Mouse (Mus musculus): ENCODE data around the gene Susd6. TPM values are rescaled to one million over a fixed set of nuclear protein-coding genes. Genes with fewer than 3 reads are reported as not detected.

The Susd6 gene
- total RNA-seq, 4 experiments from 2014 or later: 58.0 to 74.0 (median 70.3) TPM

DNA sequence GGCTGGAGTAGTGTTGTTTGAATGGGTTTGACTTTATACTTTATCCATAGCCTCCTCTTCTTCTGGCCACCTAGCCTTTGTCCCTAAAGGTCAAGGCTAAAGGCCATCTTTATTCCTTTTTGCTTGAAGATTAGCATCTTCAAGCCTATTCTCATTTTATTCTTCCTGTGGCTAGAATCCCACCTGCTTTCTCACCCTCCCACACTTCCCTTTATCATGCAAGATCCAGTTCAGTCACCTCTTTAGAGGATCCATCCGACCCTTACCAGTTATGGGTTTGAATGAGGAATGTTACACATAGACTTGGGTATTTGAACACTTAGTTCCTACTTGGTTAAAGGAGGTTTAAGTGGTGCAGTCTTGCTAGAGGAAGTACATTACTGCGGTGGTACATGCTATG is 48.5 kb downstream of the Susd6 start:
- DNase-seq: no peak

GRCm38 (mm10) chr12:80839631-80840030 is 49.3 kb downstream of the Susd6 start:
- DNase-seq: no peak

DNA sequence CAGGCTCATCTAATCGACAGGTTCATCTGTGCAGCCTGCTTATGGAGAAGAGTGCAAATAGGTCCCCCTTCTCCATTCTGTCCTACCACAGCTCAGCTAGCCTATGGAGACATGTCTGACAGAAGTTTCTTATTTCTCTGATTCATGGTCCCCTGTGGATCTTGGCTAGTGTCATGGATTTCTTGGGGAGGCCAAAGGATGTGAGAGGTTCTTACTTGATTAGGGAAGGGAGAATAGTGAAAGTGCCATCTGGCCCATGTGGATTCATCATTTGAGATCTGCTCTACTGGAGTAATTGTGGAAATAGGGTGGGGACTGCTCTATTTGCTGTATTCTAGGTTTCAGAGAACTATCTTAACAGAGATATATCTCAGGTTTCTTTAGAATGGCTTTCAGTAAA is 51.3 kb downstream of the Susd6 start:
- DNase-seq: no peak

- no peak for DNase-seq
Observed at GRCm38 (mm10) chr12:80842609-80843008, 52.3 kb downstream of the Susd6 start.

GRCm38 (mm10) chr12:80843236-80843635 is 52.9 kb downstream of the Susd6 start:
- peak; percentile 51 for DNase-seq

GRCm38 (mm10) chr12:80843651-80844444 is 53.5 kb downstream of the Susd6 start:
- DNase-seq: peak; percentile 24

GRCm38 (mm10) chr12:80845901-80846300 is 55.6 kb downstream of the Susd6 start:
- no peak for DNase-seq

- DNase-seq: no peak
Observed at GRCm38 (mm10) chr12:80846861-80847268, 56.6 kb downstream of the Susd6 start.

DNA sequence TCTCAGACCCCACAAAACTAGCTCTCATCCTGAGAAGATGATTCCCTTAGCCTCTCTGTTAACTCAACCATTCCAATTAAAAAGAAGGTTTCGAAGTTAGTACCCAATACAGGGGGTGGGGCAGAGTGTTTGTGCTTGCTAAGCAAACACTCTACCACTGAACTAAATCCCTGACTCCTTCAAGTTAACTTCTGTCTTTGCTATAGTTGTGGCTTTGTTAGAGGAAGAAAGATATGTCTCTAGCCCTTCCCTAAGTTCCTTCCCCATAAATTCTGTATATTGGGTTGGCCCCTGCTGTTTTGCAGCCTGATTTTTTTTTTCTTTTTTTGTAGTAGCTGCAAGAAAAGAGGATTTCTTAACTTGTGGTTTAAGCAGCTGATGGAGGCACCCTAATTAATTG is 61.7 kb downstream of the Susd6 start:
- DNase-seq: no peak

DNA sequence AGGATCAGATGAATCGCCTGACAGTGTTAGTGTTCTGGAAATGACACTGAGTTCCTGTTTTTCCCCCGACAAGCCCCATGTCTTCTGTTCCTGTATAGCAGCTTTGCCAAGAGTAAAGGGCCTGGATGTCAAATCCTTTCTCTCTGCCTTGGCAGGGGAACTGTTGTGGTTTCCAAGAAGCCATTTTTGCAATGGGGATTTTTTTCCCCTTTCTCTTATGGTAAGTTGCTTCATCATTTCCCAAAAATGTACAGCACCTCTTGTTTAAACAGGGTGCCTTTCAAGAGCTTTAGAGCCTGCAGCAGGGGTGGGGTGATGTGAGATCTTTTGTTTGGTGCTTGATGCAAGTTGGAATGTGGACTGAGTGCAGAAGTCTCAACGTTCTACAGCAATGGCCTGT is 63.4 kb downstream of the Susd6 start:
- no peak for DNase-seq

DNA sequence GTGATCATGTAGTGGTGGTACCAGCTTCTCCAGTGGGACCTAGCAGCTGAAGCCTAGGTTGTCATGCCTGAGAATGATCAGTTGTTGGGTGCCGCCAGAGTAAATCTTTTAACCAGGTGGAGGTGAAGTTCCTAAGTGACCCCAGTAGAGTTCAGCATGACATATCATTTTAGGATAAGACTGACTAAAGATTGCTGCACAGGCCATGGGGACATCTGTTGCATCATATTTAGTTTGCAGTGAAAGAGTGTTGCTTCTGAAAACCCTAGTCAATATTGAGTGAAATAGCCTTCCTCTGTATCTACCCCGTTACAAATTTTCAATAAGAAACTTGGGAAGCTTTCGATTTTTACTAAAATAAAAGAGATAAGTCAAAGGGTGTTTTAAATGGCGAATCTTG is 64.4 kb downstream of the Susd6 start:
- no peak for DNase-seq

- no peak for DNase-seq
Observed at GRCm38 (mm10) chr12:80855100-80855499, 64.8 kb downstream of the Susd6 start.

- DNase-seq: no peak
Observed at GRCm38 (mm10) chr12:80855581-80855980, 65.3 kb downstream of the Susd6 start.

DNA sequence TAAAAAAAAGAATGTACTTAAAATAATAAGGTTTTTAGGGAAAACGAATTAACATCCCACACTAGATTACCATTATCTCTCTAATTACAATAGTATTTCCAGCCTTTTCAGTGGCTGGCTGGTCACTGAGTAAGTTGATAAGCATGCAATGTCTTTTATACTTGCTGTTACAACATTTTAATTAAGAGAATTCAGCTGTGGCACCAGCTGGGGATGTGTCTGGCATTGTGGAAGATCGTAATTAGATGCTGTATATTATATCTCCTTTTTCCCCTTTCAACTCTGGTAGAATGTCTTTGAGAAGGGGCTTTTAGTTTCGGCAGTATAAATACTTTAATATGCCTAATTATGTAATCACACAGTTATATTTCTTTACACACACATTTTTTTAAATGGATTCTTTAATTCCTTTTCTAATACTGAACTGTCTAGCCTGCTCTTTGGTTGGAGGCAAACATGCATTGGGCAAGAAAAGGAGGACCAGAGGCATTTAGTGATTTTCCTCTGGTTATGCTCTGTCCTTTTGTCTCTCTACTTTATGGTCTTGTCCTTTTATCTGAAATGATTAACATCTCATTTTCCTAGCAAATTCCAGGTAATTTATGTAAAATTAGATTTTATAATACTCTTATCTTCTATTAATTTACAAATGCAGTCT is 67.5 kb downstream of the Susd6 start:
- no peak for DNase-seq

- DNase-seq: no peak
Observed at GRCm38 (mm10) chr12:80858307-80858706, 68.0 kb downstream of the Susd6 start.

DNA sequence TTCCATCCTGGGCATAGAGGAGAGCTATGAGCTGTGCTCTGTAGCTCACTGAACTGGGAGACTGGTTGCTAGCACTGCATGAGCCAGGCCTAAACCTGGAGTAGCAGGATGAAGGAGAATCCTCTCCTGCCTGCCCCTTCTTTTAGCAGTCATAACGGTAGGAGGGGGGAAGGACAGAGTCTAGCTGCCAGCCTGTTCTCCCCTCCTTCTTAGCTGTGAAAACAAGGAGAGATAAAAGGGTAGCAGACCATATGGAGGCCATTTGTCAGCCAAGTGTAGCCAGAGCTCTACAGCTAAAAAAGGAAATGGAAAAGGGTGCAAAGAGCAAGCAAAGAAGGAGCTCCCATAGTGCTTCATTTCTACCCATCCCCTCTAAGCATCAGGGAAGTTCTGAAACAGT is 71.6 kb downstream of the Susd6 start:
- no peak for DNase-seq

DNA sequence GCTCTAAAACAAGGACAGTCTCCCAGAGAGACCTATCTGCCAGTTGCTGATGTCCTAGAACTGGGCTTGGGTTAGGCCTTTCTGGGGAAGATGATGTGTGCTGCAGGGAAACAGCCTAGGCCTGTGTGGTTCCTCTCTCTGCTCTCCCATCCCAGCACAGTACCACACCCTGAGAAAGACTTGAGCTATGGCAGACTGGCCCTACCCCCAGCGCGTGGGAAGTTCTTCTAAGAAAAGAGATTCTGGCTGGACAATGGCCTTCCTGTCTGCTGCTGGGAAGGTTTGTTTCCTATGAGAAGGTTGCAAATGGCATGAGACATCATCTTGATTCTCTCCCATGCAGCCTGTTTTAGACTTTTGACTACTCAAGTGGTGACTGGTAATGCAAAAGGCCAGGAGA is 73.1 kb downstream of the Susd6 start:
- DNase-seq: no peak

GRCm38 (mm10) chr12:80865175-80865574 is 74.9 kb downstream of the Susd6 start:
- no peak for DNase-seq

DNA sequence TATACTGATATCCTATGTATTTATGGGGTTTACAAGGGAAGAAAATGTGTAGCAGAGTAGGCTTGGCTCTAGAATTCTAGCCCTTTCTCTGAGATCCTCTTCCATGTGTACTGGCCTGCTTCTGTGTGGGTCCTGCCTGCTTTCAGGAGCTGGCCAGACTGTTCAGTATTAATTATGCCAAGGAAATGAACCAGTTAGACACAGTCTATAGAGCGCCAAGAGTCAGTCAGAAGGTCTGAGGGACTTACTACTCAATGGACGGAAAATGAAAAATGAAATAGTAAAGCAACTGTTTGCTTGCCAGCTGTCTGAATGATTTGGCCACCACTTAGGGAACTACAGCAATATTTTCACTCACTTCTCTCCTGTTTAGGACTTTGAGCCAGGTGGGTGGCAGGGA is 75.7 kb downstream of the Susd6 start:
- DNase-seq: no peak

- no peak for DNase-seq
Observed at GRCm38 (mm10) chr12:80867083-80867482, 76.8 kb downstream of the Susd6 start.

DNA sequence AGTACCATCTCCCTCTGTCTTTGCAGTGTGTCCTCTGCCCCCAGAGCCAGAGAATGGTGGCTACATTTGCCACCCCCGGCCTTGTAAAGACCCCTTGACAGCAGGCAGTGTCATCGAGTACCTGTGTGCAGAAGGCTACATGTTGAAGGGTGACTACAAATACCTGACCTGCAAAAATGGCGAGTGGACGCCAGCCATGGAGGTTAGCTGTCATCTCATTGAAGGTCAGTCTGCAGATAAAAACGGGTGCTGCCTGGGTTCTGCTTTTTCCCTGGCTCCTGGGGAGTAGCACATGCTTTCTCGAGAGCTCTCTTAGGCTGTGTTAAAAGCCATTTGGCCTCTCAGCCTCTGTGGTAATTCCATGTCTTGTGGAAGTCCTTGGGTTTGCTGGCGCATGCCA is 78.1 kb downstream of the Susd6 start:
- no peak for DNase-seq

- no peak for DNase-seq
Observed at GRCm38 (mm10) chr12:80877215-80878092, 87.1 kb downstream of the Susd6 start.

DNA sequence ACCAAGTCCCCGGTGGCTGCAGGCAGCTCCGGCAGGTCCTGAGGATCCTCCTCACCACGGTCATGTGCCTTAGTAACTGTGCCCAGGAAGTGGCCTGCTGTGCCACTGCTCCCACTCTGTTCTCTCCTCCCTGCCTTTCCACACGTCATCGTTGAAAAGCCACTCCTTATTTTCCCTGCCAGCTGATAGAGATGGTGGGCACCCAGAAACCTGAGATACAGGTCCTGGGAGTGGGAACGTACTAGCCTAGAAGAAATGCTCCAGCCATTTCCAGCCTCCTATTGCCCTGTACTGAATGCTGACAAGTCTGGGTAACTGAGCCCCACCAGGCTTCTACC is 87.8 kb downstream of the Susd6 start:
- no peak for DNase-seq
